Mouse (Mus musculus): ENCODE measurements at regions not wholly inside any gene's neighbourhood (a gene's known extent, or its start where the extent isn't known, plus 50 kb on each side); places are given as distances from the start of the nearest gene placed in this dataset.

GRCm38 (mm10) chr16:29981543-29981942, 82.6 kb upstream of the Hes1 start:
- TF ChIP-seq EP300 (IDR thresholded peaks at IDR 0.05; ENCODE audit: low read depth) (no peak), CTCF (IDR thresholded peaks at IDR 0.05; ENCODE audit: low read depth) (no peak)
